Mouse (Mus musculus): ENCODE results near the gene Plcb3. TPM values are rescaled to one million over a fixed set of nuclear protein-coding genes. Genes with fewer than 3 reads are reported as not detected.

The Plcb3 gene
- polyA plus RNA-seq, 1 experiment from 2014 or later: 11.2 TPM

- WGBS: 46% methylated on average over 9 of the region's 9 CpGs
- no peak overlapping the region for H3K4me3 ChIP-seq
- H3K9ac ChIP-seq (replicated peaks): no peak overlapping the region
- no peaks in the 10 kb centered on the region for H3K9me3 ChIP-seq
- peaks cover 21% of the 10 kb centered on the region for H3K4me1 ChIP-seq
- H3K4me2 ChIP-seq (replicated peaks): no peak overlapping the region
- H3K27ac ChIP-seq (replicated peaks): no peak overlapping the region
- H3K27me3 ChIP-seq: no peaks in the 10 kb centered on the region
- ATAC-seq (replicated peaks): no peak
- H3K36me3 ChIP-seq: no peaks in the 10 kb centered on the region
Observed at GRCm38 (mm10) chr19:6954046-6954445, 22.2 kb downstream of the Plcb3 start.

- WGBS: 14% methylated on average over 3 of the region's 3 CpGs
- Histone ChIP-seq H3K4me3 (peak overlapping the region; percentile 63), H3K27me3 (no peaks in the 10 kb centered on the region)
Observed at GRCm38 (mm10) chr19:6952712-6953037, 23.6 kb downstream of the Plcb3 start.

GRCm38 (mm10) chr19:6951994-6952711 lies 24.1 kb downstream of the Plcb3 start:
- Histone ChIP-seq H3K4me3 (peak overlapping the region; percentile 63), H3K4me1 (peaks cover 21% of the 10 kb centered on the region), H3K36me3 (peaks cover under 1% of the 10 kb centered on the region; the same call in 1 of the 2 replicates), H3K27me3 (no peaks in the 10 kb centered on the region), H3K4me2 (replicated peaks) (peak overlapping the region; percentile 94), H3K9me3 (no peaks in the 10 kb centered on the region), H3K27ac (replicated peaks) (peak overlapping the region; percentile 95), H3K9ac (replicated peaks) (peak overlapping the region; percentile 74)
- WGBS: 2% methylated on average over 31 of the region's 31 CpGs
- peak; percentile 11 for ATAC-seq (replicated peaks)

More at GRCm38 (mm10) chr19:6952712-6953037, 23.6 kb downstream of the Plcb3 start:
- Histone ChIP-seq H3K4me1 (peaks cover 21% of the 10 kb centered on the region), H3K9ac (replicated peaks) (peak overlapping the region; percentile 74), H3K4me2 (replicated peaks) (peak overlapping the region; percentile 94), H3K27ac (replicated peaks) (peak overlapping the region; percentile 95), H3K9me3 (no peaks in the 10 kb centered on the region), H3K36me3 (no peaks in the 10 kb centered on the region)
- no peak for ATAC-seq (replicated peaks)

GRCm38 (mm10) chr19:6951381-6951968 lies 24.8 kb downstream of the Plcb3 start:
- peaks cover 21% of the 10 kb centered on the region for H3K4me1 ChIP-seq
- under 1% methylated on average over 35 of the region's 35 CpGs for WGBS
- peak overlapping the region; percentile 94 for H3K4me2 ChIP-seq (replicated peaks)
- H3K27me3 ChIP-seq: no peaks in the 10 kb centered on the region
- peak overlapping the region; percentile 95 for H3K27ac ChIP-seq (replicated peaks)
- H3K9me3 ChIP-seq: no peaks in the 10 kb centered on the region
- peak; percentile 85 for ATAC-seq (replicated peaks)
- peak overlapping the region; percentile 74 for H3K9ac ChIP-seq (replicated peaks)
- peak overlapping the region; percentile 63 for H3K4me3 ChIP-seq
- peaks cover 2% of the 10 kb centered on the region; the same call in 1 of the 2 replicates for H3K36me3 ChIP-seq

GRCm38 (mm10) chr19:6950613-6951153 lies 25.6 kb downstream of the Plcb3 start:
- peak overlapping the region; percentile 94 for H3K4me2 ChIP-seq (replicated peaks)
- no peaks in the 10 kb centered on the region for H3K27me3 ChIP-seq
- H3K36me3 ChIP-seq: peaks cover 3% of the 10 kb centered on the region; the same call in 1 of the 2 replicates
- under 1% methylated on average over 28 of the region's 28 CpGs for WGBS
- peak overlapping the region; percentile 74 for H3K9ac ChIP-seq (replicated peaks)
- peaks cover 21% of the 10 kb centered on the region for H3K4me1 ChIP-seq
- no peaks in the 10 kb centered on the region for H3K9me3 ChIP-seq
- ATAC-seq (replicated peaks): peak; percentile 57
- H3K27ac ChIP-seq (replicated peaks): peak overlapping the region; percentile 95
- peak overlapping the region; percentile 63 for H3K4me3 ChIP-seq

- no peak for ATAC-seq (replicated peaks)
- 52% methylated on average over 5 of the region's 5 CpGs for WGBS
- H3K4me3 ChIP-seq: peak overlapping the region; percentile 63
- peak overlapping the region; percentile 74 for H3K9ac ChIP-seq (replicated peaks)
- peak overlapping the region; percentile 95 for H3K27ac ChIP-seq (replicated peaks)
- peaks cover 6% of the 10 kb centered on the region; the same call in 1 of the 2 replicates for H3K36me3 ChIP-seq
- H3K4me2 ChIP-seq (replicated peaks): peak overlapping the region; percentile 94
- H3K27me3 ChIP-seq: no peaks in the 10 kb centered on the region
- peaks cover 21% of the 10 kb centered on the region for H3K4me1 ChIP-seq
- no peaks in the 10 kb centered on the region for H3K9me3 ChIP-seq
Observed at GRCm38 (mm10) chr19:6949951-6950350, 26.3 kb downstream of the Plcb3 start.

- no peak for ATAC-seq (replicated peaks)
- H3K9ac ChIP-seq (replicated peaks): no peak overlapping the region
- peaks cover 21% of the 10 kb centered on the region for H3K4me1 ChIP-seq
- no peak overlapping the region for H3K4me3 ChIP-seq
- H3K4me2 ChIP-seq (replicated peaks): no peak overlapping the region
- H3K27ac ChIP-seq (replicated peaks): no peak overlapping the region
- no peaks in the 10 kb centered on the region for H3K9me3 ChIP-seq
- 90% methylated on average over 5 of the region's 5 CpGs for WGBS
- H3K27me3 ChIP-seq: no peaks in the 10 kb centered on the region
- H3K36me3 ChIP-seq: peaks cover 6% of the 10 kb centered on the region; the same call in 1 of the 2 replicates
Observed at GRCm38 (mm10) chr19:6949532-6949931, 26.7 kb downstream of the Plcb3 start.

GRCm38 (mm10) chr19:6948186-6948585 lies 28.1 kb downstream of the Plcb3 start:
- no peak for ATAC-seq (replicated peaks)
- WGBS: 77% methylated on average over 4 of the region's 4 CpGs
- H3K4me1 ChIP-seq: peaks cover 23% of the 10 kb centered on the region

GRCm38 (mm10) chr19:6947742-6948141 lies 28.5 kb downstream of the Plcb3 start:
- Histone ChIP-seq H3K27me3 (no peaks in the 10 kb centered on the region), H3K27ac (replicated peaks) (no peak overlapping the region), H3K4me1 (peaks cover 25% of the 10 kb centered on the region), H3K4me2 (replicated peaks) (no peak overlapping the region), H3K9ac (replicated peaks) (no peak overlapping the region), H3K4me3 (no peak overlapping the region), H3K36me3 (peaks cover 6% of the 10 kb centered on the region; the same call in 1 of the 2 replicates), H3K9me3 (no peaks in the 10 kb centered on the region)
- no peak for ATAC-seq (replicated peaks)
- WGBS: 51% methylated on average over 4 of the region's 4 CpGs

More at GRCm38 (mm10) chr19:6948186-6948585, 28.1 kb downstream of the Plcb3 start:
- H3K36me3 ChIP-seq: peaks cover 6% of the 10 kb centered on the region; the same call in 1 of the 2 replicates
- no peaks in the 10 kb centered on the region for H3K27me3 ChIP-seq
- no peak overlapping the region for H3K9ac ChIP-seq (replicated peaks)
- no peaks in the 10 kb centered on the region for H3K9me3 ChIP-seq
- H3K27ac ChIP-seq (replicated peaks): no peak overlapping the region
- H3K4me2 ChIP-seq (replicated peaks): no peak overlapping the region
- H3K4me3 ChIP-seq: no peak overlapping the region

GRCm38 (mm10) chr19:6943709-6944108 lies 32.6 kb downstream of the Plcb3 start:
- Histone ChIP-seq H3K4me1 (peaks cover 35% of the 10 kb centered on the region), H3K9me3 (no peaks in the 10 kb centered on the region), H3K36me3 (peaks cover 6% of the 10 kb centered on the region; the same call in 1 of the 2 replicates), H3K27me3 (no peaks in the 10 kb centered on the region), H3K4me3 (no peak overlapping the region), H3K27ac (replicated peaks) (no peak overlapping the region), H3K4me2 (replicated peaks) (no peak overlapping the region), H3K9ac (replicated peaks) (no peak overlapping the region)
- ATAC-seq (replicated peaks): no peak
- WGBS: 94% methylated on average over 6 of the region's 6 CpGs

- peaks cover 42% of the 10 kb centered on the region for H3K4me1 ChIP-seq
- 24% methylated on average over 5 of the region's 5 CpGs for WGBS
- H3K4me3 ChIP-seq: peak overlapping the region; percentile 77
- peak overlapping the region; percentile 93 for H3K4me2 ChIP-seq (replicated peaks)
- H3K9ac ChIP-seq (replicated peaks): peak overlapping the region; percentile 90
- H3K27me3 ChIP-seq: no peaks in the 10 kb centered on the region
- H3K36me3 ChIP-seq: peaks cover 6% of the 10 kb centered on the region; the same call in 1 of the 2 replicates
- H3K27ac ChIP-seq (replicated peaks): peak overlapping the region; percentile 91
- H3K9me3 ChIP-seq: no peaks in the 10 kb centered on the region
- no peak for ATAC-seq (replicated peaks)
Observed at GRCm38 (mm10) chr19:6942764-6943163, 33.5 kb downstream of the Plcb3 start.

- Histone ChIP-seq H3K9me3 (no peaks in the 10 kb centered on the region), H3K9ac (replicated peaks) (peak within 1 kb of the TSS; percentile 90), H3K4me3 (peak within 1 kb of the TSS; percentile 77), H3K36me3 (peaks cover 6% of the 10 kb centered on the region; the same call in 1 of the 2 replicates), H3K27ac (replicated peaks) (peak within 1 kb of the TSS; percentile 91), H3K27me3 (no peaks in the 10 kb centered on the region), H3K4me2 (replicated peaks) (peak within 1 kb of the TSS; percentile 93), H3K4me1 (peaks cover 42% of the 10 kb centered on the region)
- under 1% methylated on average over 27 of the region's 27 CpGs for WGBS
- peak; percentile 82 for ATAC-seq (replicated peaks)
Observed at GRCm38 (mm10) chr19:6942249-6942691, 34.0 kb downstream of the Plcb3 start, which contains the start of gene Gpr137. Gene Gpr137 (minus strand): TSS chr19:6942480.
